Mouse (Mus musculus) adrenal gland, postnatal 25 days (tissue): ENCODE results near the gene Plekha7. TPM values are rescaled to one million over a fixed set of nuclear protein-coding genes. Genes with fewer than 3 reads are reported as not detected.

Source experiments
- total RNA-seq: library from RNA; stranded (reverse); gene quantifications from 2 replicates; pipeline ENCODE4 v1.2.3, GENCODE M21; 2021

Plekha7 gene
- total RNA-seq, 1 experiment from 2014 or later = 28.0 TPM

Other genes with a start within 250 kb of the Plekha7 start
- gene Gm4353, start 223.7 kb downstream of the Plekha7 start, total RNA-seq = 3.9 and 4.2 TPM in 2 replicates
- gene Rps13, start 25.8 kb upstream of the Plekha7 start, total RNA-seq = 351 and 444 TPM in 2 replicates
- gene Pik3c2a, start 135.1 kb upstream of the Plekha7 start, total RNA-seq = 25.5 and 34.0 TPM in 2 replicates
- 16.7 and 21.8 TPM in 2 replicates for gene Nucb2, start 196.0 kb upstream of the Plekha7 start, total RNA-seq